Mouse (Mus musculus) kidney, adult 2 months (tissue): Measurements from ENCODE around the gene Csrnp1. TPM values are rescaled to one million over a fixed set of nuclear protein-coding genes. Genes with fewer than 3 reads are reported as not detected.

Experiments
- DNase-seq: peaks from one replicate; pipeline ENCODE4 v3.0.0; 2021
- H3K27ac ChIP-seq: fragments of 200-500 bp; 2 replicates; pipeline ENCODE4 v1.5.1; 2012; ENCODE audit warnings: low read depth, low read length, control low read depth, inconsistent platforms; ENCODE audit not compliant: insufficient read depth
- H3K27me3 ChIP-seq: fragments of 200-500 bp; replicated peaks from 2 replicates; pipeline ENCODE4 v1.6.1; 2012; ENCODE audit warnings: mild to moderate bottlenecking, moderate library complexity, low read length, inconsistent platforms; ENCODE audit not compliant: control insufficient read depth, insufficient read depth
- H3K36me3 ChIP-seq: fragments of 200-500 bp; 2 replicates; pipeline ENCODE4 v1.6.1; 2012; ENCODE audit warnings: mild to moderate bottlenecking, moderate library complexity, low read length, inconsistent platforms; ENCODE audit not compliant: control insufficient read depth, insufficient read depth
- H3K4me1 ChIP-seq: fragments of 200-500 bp; 2 replicates; pipeline ENCODE4 v1.6.1; 2011; ENCODE audit warnings: low read length; ENCODE audit not compliant: control insufficient read depth, insufficient read depth
- H3K4me3 ChIP-seq: fragments of 200-500 bp; 2 replicates; pipeline ENCODE4 v1.5.1; 2011; ENCODE audit warnings: mild to moderate bottlenecking, low read depth, low read length, control low read depth; ENCODE audit not compliant: insufficient read depth
- CTCF ChIP-seq: fragments of 200-500 bp; conservative IDR thresholded peaks from 2 replicates; pipeline ENCODE4 v1.5.1; 2011; ENCODE audit warnings: low read depth, mild to moderate bottlenecking, control low read depth, low read length, moderate library complexity, mixed read lengths; ENCODE audit not compliant: insufficient read depth, insufficient read length
- POLR2A ChIP-seq: fragments of 200-500 bp; IDR thresholded peaks from one replicate; pipeline ENCODE4 v1.6.1; 2011; ENCODE audit warnings: low read depth, low read length, control low read depth
- WGBS: fragments of 180-500 bp; shearing (Covaris S2); methylation state at CpG from one replicate; pipeline ENCODE4 v1.1.7; 2018; 5-methylcytosine and 5-hydroxymethylcytosine counted together
- polyA plus RNA-seq: library from polyadenylated mRNA; depleted of rRNA; stranded (reverse); fragments of >200 nt; gene quantifications from 2 replicates; pipeline ENCODE4 v1.2.3, GENCODE M21; 2012

Gene Csrnp1
- polyA plus RNA-seq, 1 experiment: 14.8 TPM

- 89% methylated on average over 1 of the region's 1 CpGs for WGBS
- Histone ChIP-seq H3K27ac (no peak overlapping the region), H3K4me3 (no peak overlapping the region), H3K27me3 (no peaks in the 10 kb centered on the region), H3K4me1 (no peaks in the 10 kb centered on the region), H3K36me3 (no peaks in the 10 kb centered on the region)
- DNase-seq: no peak
- TF ChIP-seq CTCF (no peak), POLR2A (no peak)
These were observed 41.1 kb downstream of the Csrnp1 start for GRCm38 (mm10) chr9:119943326-119943725.

- no peaks in the 10 kb centered on the region for H3K36me3 ChIP-seq
- whole genome bisulfite sequencing: 81% methylated on average over 14 of the region's 14 CpGs
These were observed 42.6 kb downstream of the Csrnp1 start for GRCm38 (mm10) chr9:119941861-119942260.

GRCm38 (mm10) chr9:119941407-119941806 lies 43.1 kb downstream of the Csrnp1 start:
- Histone ChIP-seq H3K36me3 (no peaks in the 10 kb centered on the region), H3K27ac (no peak overlapping the region), H3K4me3 (no peak overlapping the region), H3K27me3 (no peaks in the 10 kb centered on the region), H3K4me1 (0 out of 2 replicates have a peak, but pooled peaks cover 5% of the 10 kb centered on the region)
- no peak for DNase-seq
- WGBS: 79% methylated on average over 5 of the region's 5 CpGs
- TF ChIP-seq CTCF (no peak), POLR2A (no peak)

More at GRCm38 (mm10) chr9:119941861-119942260, 42.6 kb downstream of the Csrnp1 start:
- Histone ChIP-seq H3K4me1 (0 out of 2 replicates have a peak, but pooled peaks cover 3% of the 10 kb centered on the region), H3K4me3 (no peak overlapping the region), H3K27ac (no peak overlapping the region), H3K27me3 (no peaks in the 10 kb centered on the region)
- no peak for DNase-seq
- TF ChIP-seq POLR2A (no peak), CTCF (no peak)

- Histone ChIP-seq H3K4me3 (no peak overlapping the region), H3K36me3 (no peaks in the 10 kb centered on the region), H3K27me3 (no peaks in the 10 kb centered on the region), H3K27ac (no peak overlapping the region), H3K4me1 (0 out of 2 replicates have a peak, but pooled peaks cover 5% of the 10 kb centered on the region)
- TF ChIP-seq POLR2A: no peak
- no peak for TF ChIP-seq CTCF
- no peak for DNase-seq
- 60% methylated on average over 10 of the region's 10 CpGs for WGBS
These were observed 44.8 kb downstream of the Csrnp1 start for GRCm38 (mm10) chr9:119939646-119940045.

- TF ChIP-seq CTCF: no peak
- TF ChIP-seq POLR2A: no peak
- Histone ChIP-seq H3K27ac (no peak overlapping the region), H3K4me1 (0 out of 2 replicates have a peak, but pooled peaks cover 5% of the 10 kb centered on the region), H3K27me3 (no peaks in the 10 kb centered on the region), H3K4me3 (no peak overlapping the region), H3K36me3 (no peaks in the 10 kb centered on the region)
- DNase-seq: no peak
- 65% methylated on average over 4 of the region's 4 CpGs for WGBS
These were observed 46.0 kb downstream of the Csrnp1 start for GRCm38 (mm10) chr9:119938496-119938895.

GRCm38 (mm10) chr9:119937005-119937773 lies 47.3 kb downstream of the Csrnp1 start, which contains the start of the genes Gorasp1 and Ttc21a:
TSS of gene Gorasp1 (minus strand) at chr9:119937565.
TSS of gene Ttc21a (plus strand) at chr9:119937606.
- peak; percentile 97 for DNase-seq
- Histone ChIP-seq H3K4me1 (0 out of 2 replicates have a peak, but pooled peaks cover 5% of the 10 kb centered on the region), H3K27ac (peak within 1 kb of the TSS; percentile 19), H3K27me3 (no peaks in the 10 kb centered on the region), H3K4me3 (peak within 1 kb of the TSS; percentile 88), H3K36me3 (no peaks in the 10 kb centered on the region)
- WGBS: 3% methylated on average over 40 of the region's 40 CpGs
- TF ChIP-seq POLR2A: peak; percentile 50
- TF ChIP-seq CTCF: no peak

GRCm38 (mm10) chr9:119933675-119934074 lies 50.8 kb downstream of the Csrnp1 start:
- peak; percentile 67 for DNase-seq
- 78% methylated on average over 6 of the region's 6 CpGs for WGBS
- Histone ChIP-seq H3K4me3 (no peak overlapping the region), H3K36me3 (no peaks in the 10 kb centered on the region), H3K27ac (no peak overlapping the region), H3K27me3 (no peaks in the 10 kb centered on the region), H3K4me1 (0 out of 2 replicates have a peak, but pooled peaks cover 5% of the 10 kb centered on the region)
- TF ChIP-seq CTCF: no peak
- TF ChIP-seq POLR2A: no peak
